Mouse (Mus musculus): Measurements from ENCODE around the gene Thsd4. TPM values are rescaled to one million over a fixed set of nuclear protein-coding genes. Genes with fewer than 3 reads are reported as not detected.

The Thsd4 gene
- polyA plus RNA-seq, 1 experiment from 2014 or later: 6.0 TPM

GRCm38 (mm10) chr9:60065184-60065583 lies 456.7 kb downstream of the Thsd4 start:
- Histone ChIP-seq H3K36me3 (ENCODE audit: poor library complexity, severe bottlenecking) (no peaks in the 10 kb centered on the region), H3K9me3 (replicated peaks) (no peaks in the 10 kb centered on the region), H3K9ac (no peak overlapping the region), H3K27ac (no peak overlapping the region), H3K4me1 (no peaks in the 10 kb centered on the region), H3K27me3 (no peaks in the 10 kb centered on the region), H3K4me3 (no peak overlapping the region), H3K4me2 (no peak overlapping the region)
- WGBS: 79% methylated on average over 4 of the region's 4 CpGs
- ATAC-seq: no peak

GRCm38 (mm10) chr9:60063191-60063720 lies 458.6 kb downstream of the Thsd4 start:
- H3K27ac ChIP-seq: no peak overlapping the region
- H3K9ac ChIP-seq: no peak overlapping the region
- H3K36me3 ChIP-seq (ENCODE audit: poor library complexity, severe bottlenecking): no peaks in the 10 kb centered on the region
- H3K27me3 ChIP-seq: no peaks in the 10 kb centered on the region
- no peak for ATAC-seq
- H3K4me2 ChIP-seq: no peak overlapping the region
- 87% methylated on average over 4 of the region's 4 CpGs for WGBS
- no peaks in the 10 kb centered on the region for H3K9me3 ChIP-seq (replicated peaks)
- H3K4me1 ChIP-seq: no peaks in the 10 kb centered on the region
- no peak overlapping the region for H3K4me3 ChIP-seq

GRCm38 (mm10) chr9:60056131-60056530 lies 465.7 kb downstream of the Thsd4 start:
- 86% methylated on average over 5 of the region's 5 CpGs for WGBS
- ATAC-seq: no peak

GRCm38 (mm10) chr9:60054951-60055350 lies 466.9 kb downstream of the Thsd4 start:
- Histone ChIP-seq H3K27me3 (no peaks in the 10 kb centered on the region), H3K4me3 (no peak overlapping the region), H3K4me1 (no peaks in the 10 kb centered on the region), H3K27ac (no peak overlapping the region), H3K9me3 (replicated peaks) (no peaks in the 10 kb centered on the region), H3K4me2 (no peak overlapping the region), H3K36me3 (ENCODE audit: poor library complexity, severe bottlenecking) (no peaks in the 10 kb centered on the region), H3K9ac (no peak overlapping the region)
- 64% methylated on average over 5 of the region's 5 CpGs for WGBS
- ATAC-seq: no peak

More at GRCm38 (mm10) chr9:60056131-60056530, 465.7 kb downstream of the Thsd4 start:
- no peak overlapping the region for H3K27ac ChIP-seq
- H3K36me3 ChIP-seq (ENCODE audit: poor library complexity, severe bottlenecking): no peaks in the 10 kb centered on the region
- no peak overlapping the region for H3K4me2 ChIP-seq
- no peaks in the 10 kb centered on the region for H3K27me3 ChIP-seq
- H3K4me1 ChIP-seq: no peaks in the 10 kb centered on the region
- H3K9me3 ChIP-seq (replicated peaks): no peaks in the 10 kb centered on the region
- no peak overlapping the region for H3K9ac ChIP-seq
- no peak overlapping the region for H3K4me3 ChIP-seq

GRCm38 (mm10) chr9:60053117-60053516 lies 468.7 kb downstream of the Thsd4 start:
- H3K9ac ChIP-seq: no peak overlapping the region
- no peak overlapping the region for H3K27ac ChIP-seq
- no peak overlapping the region for H3K4me2 ChIP-seq
- no peak for ATAC-seq
- H3K36me3 ChIP-seq (ENCODE audit: poor library complexity, severe bottlenecking): no peaks in the 10 kb centered on the region
- H3K27me3 ChIP-seq: no peaks in the 10 kb centered on the region
- H3K4me1 ChIP-seq: no peaks in the 10 kb centered on the region
- no peaks in the 10 kb centered on the region for H3K9me3 ChIP-seq (replicated peaks)
- H3K4me3 ChIP-seq: no peak overlapping the region
- 91% methylated on average over 5 of the region's 5 CpGs for WGBS

GRCm38 (mm10) chr9:60052415-60052814 lies 469.4 kb downstream of the Thsd4 start:
- Histone ChIP-seq H3K4me2 (no peak overlapping the region), H3K4me3 (no peak overlapping the region), H3K4me1 (no peaks in the 10 kb centered on the region), H3K9me3 (replicated peaks) (no peaks in the 10 kb centered on the region), H3K9ac (no peak overlapping the region), H3K27ac (no peak overlapping the region), H3K27me3 (no peaks in the 10 kb centered on the region), H3K36me3 (ENCODE audit: poor library complexity, severe bottlenecking) (no peaks in the 10 kb centered on the region)
- no peak for ATAC-seq
- 71% methylated on average over 4 of the region's 4 CpGs for WGBS

GRCm38 (mm10) chr9:60043175-60043574 lies 478.7 kb downstream of the Thsd4 start:
- WGBS: 85% methylated on average over 1 of the region's 1 CpGs
- no peaks in the 10 kb centered on the region for H3K4me1 ChIP-seq
- H3K4me2 ChIP-seq: no peak overlapping the region
- no peak for ATAC-seq
- no peak overlapping the region for H3K4me3 ChIP-seq
- peaks cover 9% of the 10 kb centered on the region for H3K9me3 ChIP-seq (replicated peaks)
- H3K27ac ChIP-seq: no peak overlapping the region
- H3K36me3 ChIP-seq (ENCODE audit: poor library complexity, severe bottlenecking): no peaks in the 10 kb centered on the region
- no peak overlapping the region for H3K9ac ChIP-seq
- no peaks in the 10 kb centered on the region for H3K27me3 ChIP-seq

- Histone ChIP-seq H3K27me3 (no peaks in the 10 kb centered on the region), H3K9ac (no peak overlapping the region), H3K4me1 (no peaks in the 10 kb centered on the region), H3K4me3 (no peak overlapping the region), H3K36me3 (ENCODE audit: poor library complexity, severe bottlenecking) (no peaks in the 10 kb centered on the region), H3K9me3 (replicated peaks) (no peaks in the 10 kb centered on the region), H3K27ac (no peak overlapping the region), H3K4me2 (no peak overlapping the region)
- 97% methylated on average over 4 of the region's 4 CpGs for WGBS
- ATAC-seq: no peak
Observed at GRCm38 (mm10) chr9:60034883-60035282, 487.0 kb downstream of the Thsd4 start.

- WGBS: 82% methylated on average over 4 of the region's 4 CpGs
- H3K4me1 ChIP-seq: peaks cover 21% of the 10 kb centered on the region
- H3K4me2 ChIP-seq: no peak overlapping the region
- no peak for ATAC-seq
- no peaks in the 10 kb centered on the region for H3K27me3 ChIP-seq
- H3K4me3 ChIP-seq: no peak overlapping the region
- H3K36me3 ChIP-seq (ENCODE audit: poor library complexity, severe bottlenecking): no peaks in the 10 kb centered on the region
- H3K27ac ChIP-seq: no peak overlapping the region
- no peak overlapping the region for H3K9ac ChIP-seq
- H3K9me3 ChIP-seq (replicated peaks): no peaks in the 10 kb centered on the region
Observed at GRCm38 (mm10) chr9:60027234-60027633, 494.6 kb downstream of the Thsd4 start.

GRCm38 (mm10) chr9:60026795-60027194 lies 495.1 kb downstream of the Thsd4 start:
- WGBS: 89% methylated on average over 2 of the region's 2 CpGs
- ATAC-seq: no peak
- no peak overlapping the region for H3K4me3 ChIP-seq
- H3K9me3 ChIP-seq (replicated peaks): no peaks in the 10 kb centered on the region
- H3K27ac ChIP-seq: no peak overlapping the region
- H3K36me3 ChIP-seq (ENCODE audit: poor library complexity, severe bottlenecking): no peaks in the 10 kb centered on the region
- H3K4me1 ChIP-seq: peaks cover 21% of the 10 kb centered on the region
- H3K4me2 ChIP-seq: no peak overlapping the region
- H3K27me3 ChIP-seq: no peaks in the 10 kb centered on the region
- no peak overlapping the region for H3K9ac ChIP-seq

GRCm38 (mm10) chr9:60025919-60026318 lies 495.9 kb downstream of the Thsd4 start:
- no peak overlapping the region for H3K27ac ChIP-seq
- 92% methylated on average over 6 of the region's 6 CpGs for WGBS
- no peaks in the 10 kb centered on the region for H3K27me3 ChIP-seq
- no peak for ATAC-seq
- no peak overlapping the region for H3K9ac ChIP-seq
- no peak overlapping the region for H3K4me2 ChIP-seq
- peaks cover 21% of the 10 kb centered on the region for H3K4me1 ChIP-seq
- H3K36me3 ChIP-seq (ENCODE audit: poor library complexity, severe bottlenecking): no peaks in the 10 kb centered on the region
- no peak overlapping the region for H3K4me3 ChIP-seq
- no peaks in the 10 kb centered on the region for H3K9me3 ChIP-seq (replicated peaks)

GRCm38 (mm10) chr9:60024971-60025370 lies 496.9 kb downstream of the Thsd4 start:
- peaks cover 21% of the 10 kb centered on the region for H3K4me1 ChIP-seq
- no peak overlapping the region for H3K27ac ChIP-seq
- WGBS: 8% methylated on average over 5 of the region's 5 CpGs
- H3K9ac ChIP-seq: no peak overlapping the region
- no peaks in the 10 kb centered on the region for H3K9me3 ChIP-seq (replicated peaks)
- no peaks in the 10 kb centered on the region for H3K36me3 ChIP-seq (ENCODE audit: poor library complexity, severe bottlenecking)
- no peak for ATAC-seq
- H3K27me3 ChIP-seq: no peaks in the 10 kb centered on the region
- H3K4me2 ChIP-seq: no peak overlapping the region
- H3K4me3 ChIP-seq: no peak overlapping the region

GRCm38 (mm10) chr9:60024545-60024944 lies 497.3 kb downstream of the Thsd4 start:
- H3K9ac ChIP-seq: no peak overlapping the region
- H3K27me3 ChIP-seq: no peaks in the 10 kb centered on the region
- no peaks in the 10 kb centered on the region for H3K9me3 ChIP-seq (replicated peaks)
- no peak overlapping the region for H3K4me2 ChIP-seq
- no peak for ATAC-seq
- H3K27ac ChIP-seq: no peak overlapping the region
- WGBS: 19% methylated on average over 5 of the region's 5 CpGs
- H3K4me3 ChIP-seq: no peak overlapping the region
- peaks cover 21% of the 10 kb centered on the region for H3K4me1 ChIP-seq
- no peaks in the 10 kb centered on the region for H3K36me3 ChIP-seq (ENCODE audit: poor library complexity, severe bottlenecking)
